Mouse (Mus musculus) lung, embryonic 16.5 days (tissue): ENCODE measurements around the gene Trpm7. TPM values are rescaled to one million over a fixed set of nuclear protein-coding genes. Genes with fewer than 3 reads are reported as not detected.

Experiments
- ATAC-seq: fragments of 200-750 bp; cut with Nextera tagmentation; 2 replicates; pipeline ENCODE4 v1.8.0; 2017; ENCODE audit warnings: low read depth, mild to moderate bottlenecking, moderate library complexity
- H3K27ac ChIP-seq: fragments of 300-500 bp; sonication (generic); 2 replicates; pipeline ENCODE4 v1.5.1; 2014; ENCODE audit warnings: mild to moderate bottlenecking, control low read depth, low read length
- H3K27me3 ChIP-seq: fragments of 300-500 bp; sonication (generic); 2 replicates; pipeline ENCODE4 v1.6.1; 2014; ENCODE audit warnings: low read depth, low read length, mixed read lengths; ENCODE audit not compliant: control insufficient read depth, insufficient read depth
- H3K36me3 ChIP-seq: fragments of 300-500 bp; sonication (generic); 2 replicates; pipeline ENCODE4 v1.6.1; 2014; ENCODE audit warnings: low read length; ENCODE audit not compliant: control insufficient read depth, insufficient read depth
- H3K4me1 ChIP-seq: fragments of 300-500 bp; sonication (generic); replicated peaks from 2 replicates; pipeline ENCODE4 v1.6.1; 2014; ENCODE audit warnings: low read length, mixed read lengths; ENCODE audit not compliant: control insufficient read depth, insufficient read depth
- H3K4me2 ChIP-seq: fragments of 300-500 bp; sonication (generic); 2 replicates; pipeline ENCODE4 v1.6.1; 2014; ENCODE audit warnings: low read depth, low read length, control low read depth
- H3K4me3 ChIP-seq: fragments of 300-500 bp; sonication (generic); 2 replicates; pipeline ENCODE4 v1.5.1; 2014; ENCODE audit warnings: mild to moderate bottlenecking, low read length, control low read depth
- H3K9ac ChIP-seq: fragments of 300-500 bp; sonication (generic); 2 replicates; pipeline ENCODE4 v1.6.1; 2014; ENCODE audit warnings: low read length, control low read depth
- H3K9me3 ChIP-seq: fragments of 300-500 bp; sonication (generic); 2 replicates; pipeline ENCODE4 v1.6.1; 2016; ENCODE audit warnings: low read length; ENCODE audit not compliant: control insufficient read depth
- WGBS: fragments of 180-500 bp; shearing (Covaris S2); extraction: QIAGEN DNeasy Blood & Tissue Kit; methylation state at CpG from one replicate; pipeline ENCODE4 v1.1.7; 2014; 5-methylcytosine and 5-hydroxymethylcytosine counted together
- polyA plus RNA-seq: library from polyadenylated mRNA; unstranded; fragments of >200 nt; fragmentation: Nextera tagmentation; extraction: Ambion mirVana; gene quantifications from 2 replicates; pipeline ENCODE4 v1.2.1, GENCODE M21; 2015

Trpm7 gene
- polyA plus RNA-seq, 1 experiment from 2014 or later = 45.2 TPM

- H3K36me3 ChIP-seq = no peaks in the 10 kb centered on the region
- no peak overlapping the region for H3K27ac ChIP-seq
- no peaks in the 10 kb centered on the region; the same call in 1 of the 2 replicates for H3K4me1 ChIP-seq
- no peak for ATAC-seq
- H3K9me3 ChIP-seq = no peaks in the 10 kb centered on the region
- H3K4me2 ChIP-seq = no peak overlapping the region
- no peak overlapping the region for H3K9ac ChIP-seq
- H3K4me3 ChIP-seq = no peak overlapping the region
- 91% methylated on average over 3 of the region's 3 CpGs for WGBS
- H3K27me3 ChIP-seq = no peaks in the 10 kb centered on the region
Measured at GRCm38 (mm10) chr2:126865026-126865425, 11.0 kb downstream of the Trpm7 start.

GRCm38 (mm10) chr2:126844751-126845150, 31.3 kb downstream of the Trpm7 start:
- no peak overlapping the region for H3K4me2 ChIP-seq
- H3K4me3 ChIP-seq = no peak overlapping the region
- 78% methylated on average over 4 of the region's 4 CpGs for WGBS
- H3K4me1 ChIP-seq = no peaks in the 10 kb centered on the region
- peaks cover 22% of the 10 kb centered on the region for H3K36me3 ChIP-seq
- no peak for ATAC-seq
- no peaks in the 10 kb centered on the region for H3K9me3 ChIP-seq
- H3K27ac ChIP-seq = no peak overlapping the region
- H3K27me3 ChIP-seq = no peaks in the 10 kb centered on the region
- no peak overlapping the region for H3K9ac ChIP-seq

- H3K27ac ChIP-seq = no peak overlapping the region
- no peaks in the 10 kb centered on the region for H3K9me3 ChIP-seq
Measured at GRCm38 (mm10) chr2:126838848-126839247, 37.2 kb downstream of the Trpm7 start.

GRCm38 (mm10) chr2:126817414-126817813, 58.6 kb downstream of the Trpm7 start:
- Histone ChIP-seq H3K27ac (no peak overlapping the region), H3K4me1 (no peaks in the 10 kb centered on the region), H3K9me3 (no peaks in the 10 kb centered on the region), H3K36me3 (peaks cover 6% of the 10 kb centered on the region; the same call in 1 of the 2 replicates), H3K27me3 (no peaks in the 10 kb centered on the region), H3K9ac (no peak overlapping the region), H3K4me2 (no peak overlapping the region), H3K4me3 (no peak overlapping the region)
- no peak for ATAC-seq
- WGBS = 63% methylated on average over 2 of the region's 2 CpGs

More at GRCm38 (mm10) chr2:126838848-126839247, 37.2 kb downstream of the Trpm7 start:
- no peak overlapping the region for H3K9ac ChIP-seq
- H3K36me3 ChIP-seq = peaks cover 32% of the 10 kb centered on the region
- H3K27me3 ChIP-seq = no peaks in the 10 kb centered on the region
- no peak for ATAC-seq
- no peak overlapping the region for H3K4me2 ChIP-seq
- no peaks in the 10 kb centered on the region for H3K4me1 ChIP-seq
- 86% methylated on average over 5 of the region's 5 CpGs for WGBS
- no peak overlapping the region for H3K4me3 ChIP-seq

- H3K9ac ChIP-seq = no peak overlapping the region
- H3K27me3 ChIP-seq = no peaks in the 10 kb centered on the region
- WGBS = 82% methylated on average over 4 of the region's 4 CpGs
Measured at GRCm38 (mm10) chr2:126816644-126817347, 59.2 kb downstream of the Trpm7 start.

GRCm38 (mm10) chr2:126815822-126816221, 60.2 kb downstream of the Trpm7 start:
- no peak overlapping the region for H3K27ac ChIP-seq
- no peak overlapping the region for H3K4me2 ChIP-seq
- H3K36me3 ChIP-seq = peaks cover 12% of the 10 kb centered on the region

More at GRCm38 (mm10) chr2:126816644-126817347, 59.2 kb downstream of the Trpm7 start:
- Histone ChIP-seq H3K4me3 (no peak overlapping the region), H3K4me1 (no peaks in the 10 kb centered on the region), H3K27ac (no peak overlapping the region), H3K36me3 (peaks cover 8% of the 10 kb centered on the region), H3K9me3 (no peaks in the 10 kb centered on the region), H3K4me2 (no peak overlapping the region)
- ATAC-seq = no peak

GRCm38 (mm10) chr2:126801980-126802379, 74.0 kb downstream of the Trpm7 start:
- H3K4me2 ChIP-seq = no peak overlapping the region
- WGBS = 91% methylated on average over 3 of the region's 3 CpGs

More at GRCm38 (mm10) chr2:126815822-126816221, 60.2 kb downstream of the Trpm7 start:
- WGBS = 40% methylated on average over 1 of the region's 1 CpGs
- Histone ChIP-seq H3K9me3 (no peaks in the 10 kb centered on the region), H3K9ac (no peak overlapping the region), H3K27me3 (no peaks in the 10 kb centered on the region), H3K4me3 (no peak overlapping the region), H3K4me1 (no peaks in the 10 kb centered on the region)
- ATAC-seq = no peak

GRCm38 (mm10) chr2:126798455-126798854, 77.6 kb downstream of the Trpm7 start:
- H3K4me2 ChIP-seq = no peak overlapping the region
- H3K4me3 ChIP-seq = no peak overlapping the region
- H3K27me3 ChIP-seq = no peaks in the 10 kb centered on the region
- peaks cover 24% of the 10 kb centered on the region for H3K36me3 ChIP-seq
- no peak overlapping the region for H3K27ac ChIP-seq
- no peaks in the 10 kb centered on the region for H3K9me3 ChIP-seq
- 70% methylated on average over 5 of the region's 5 CpGs for WGBS
- peak; percentile 47; the same call in 1 of the 2 replicates for ATAC-seq
- no peak overlapping the region for H3K9ac ChIP-seq
- no peaks in the 10 kb centered on the region for H3K4me1 ChIP-seq

More at GRCm38 (mm10) chr2:126801980-126802379, 74.0 kb downstream of the Trpm7 start:
- H3K9ac ChIP-seq = no peak overlapping the region
- H3K27ac ChIP-seq = no peak overlapping the region
- H3K36me3 ChIP-seq = peaks cover 28% of the 10 kb centered on the region
- no peaks in the 10 kb centered on the region for H3K9me3 ChIP-seq
- H3K27me3 ChIP-seq = no peaks in the 10 kb centered on the region
- H3K4me1 ChIP-seq = no peaks in the 10 kb centered on the region
- ATAC-seq = no peak
- no peak overlapping the region for H3K4me3 ChIP-seq

GRCm38 (mm10) chr2:126795708-126796107, 80.3 kb downstream of the Trpm7 start:
- no peak overlapping the region for H3K4me2 ChIP-seq
- no peaks in the 10 kb centered on the region for H3K9me3 ChIP-seq
- H3K9ac ChIP-seq = no peak overlapping the region
- whole genome bisulfite sequencing = 74% methylated on average over 3 of the region's 3 CpGs
- H3K4me1 ChIP-seq = no peaks in the 10 kb centered on the region
- H3K27me3 ChIP-seq = no peaks in the 10 kb centered on the region
- no peak for ATAC-seq
- no peak overlapping the region for H3K4me3 ChIP-seq
- H3K27ac ChIP-seq = no peak overlapping the region
- H3K36me3 ChIP-seq = peaks cover 26% of the 10 kb centered on the region
